Mouse (Mus musculus): ENCODE results near the gene Eif4a3. TPM values are rescaled to one million over a fixed set of nuclear protein-coding genes. Genes with fewer than 3 reads are reported as not detected.

Gene Eif4a3
- polyA plus RNA-seq (2012; rRNA removed), result 79.7 and 87.9 TPM in 2 replicates

DNA sequence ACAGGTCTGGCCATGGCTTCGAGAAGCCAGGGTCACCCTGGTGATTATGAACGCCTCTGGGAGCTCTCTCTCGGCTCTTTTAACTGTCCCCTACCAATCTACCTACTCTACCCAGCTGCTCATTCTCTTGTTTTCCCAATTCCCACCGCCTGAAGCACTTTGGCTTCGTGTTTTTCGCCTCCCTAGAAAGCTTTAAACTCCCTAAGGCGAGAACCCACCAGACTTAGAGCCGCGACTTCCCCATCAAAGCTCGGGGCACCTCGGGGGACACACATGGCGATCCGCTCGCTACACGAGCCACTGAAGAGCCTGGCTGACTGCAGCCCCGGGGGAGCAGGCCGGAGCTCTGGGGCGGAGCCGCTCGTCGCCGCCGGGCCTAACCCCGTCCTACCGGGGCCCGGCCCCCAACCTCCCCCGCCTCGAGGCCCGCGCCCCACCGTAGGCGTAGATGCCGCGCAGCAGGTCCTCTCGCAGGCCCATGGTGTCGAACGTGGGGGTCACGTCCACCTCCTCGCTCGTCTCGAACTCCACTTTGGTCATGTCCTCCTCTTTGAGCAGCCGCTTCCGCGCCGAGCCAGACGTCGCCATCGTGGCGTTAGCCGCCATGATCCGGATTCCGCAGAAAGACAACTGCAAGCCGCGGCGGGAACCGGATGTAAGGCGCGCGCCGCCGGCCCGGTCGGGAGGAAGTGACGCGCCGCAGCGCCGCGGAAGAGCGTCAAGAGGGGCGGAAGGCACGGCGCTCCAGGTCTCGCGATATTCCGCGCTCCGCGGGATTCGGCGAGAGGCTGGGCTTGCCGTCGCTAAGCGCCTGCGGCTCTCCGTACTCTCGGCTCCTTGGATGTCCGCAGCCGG is at the start of gene Eif4a3:
Gene Eif4a3 (minus strand): TSS at position 699 of the 855 bp plus-strand sequence.
- under 1% methylated on average over 89 of the region's 89 CpGs for WGBS
- no peaks in the 10 kb centered on the region; the same call in 1 of the 2 replicates for H3K4me1 ChIP-seq (ENCODE audit: control insufficient read depth, insufficient read depth, low read length)
- peak; percentile 96 for DNase-seq
- TF ChIP-seq POLR2A (IDR thresholded peaks at IDR 0.05; ENCODE audit: borderline replicate concordance, extremely low read depth, low read depth, low read length) (0 out of 2 replicates have a peak, but pooled peaks have one; percentile 68), CTCF (IDR thresholded peaks at IDR 0.05; ENCODE audit: insufficient read depth, low read length) (no peak)
- peak within 1 kb of the TSS; percentile 90 for H3K4me3 ChIP-seq (replicated peaks; ENCODE audit: extremely low read depth, low read depth, low read length)

DNA sequence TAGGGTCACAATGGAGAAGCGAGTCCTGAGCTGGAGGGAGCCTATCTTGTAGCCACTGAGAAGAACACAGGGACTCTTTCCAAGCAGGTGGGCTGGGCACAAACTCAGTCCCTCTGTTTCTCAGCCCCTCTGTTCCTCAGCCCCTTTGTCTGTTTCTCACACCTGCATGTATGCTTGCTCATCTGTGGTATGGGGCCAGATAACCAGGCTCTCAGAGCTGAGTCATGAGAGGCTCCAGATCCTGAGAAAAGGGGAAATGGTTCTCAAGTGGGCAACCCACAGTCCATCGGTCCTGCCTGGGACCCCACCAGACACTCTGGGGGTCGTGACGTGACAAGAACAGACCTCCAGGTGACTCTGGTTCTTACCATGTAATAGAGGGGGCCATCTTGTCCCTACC is 47.2 kb upstream of the Eif4a3 start:
- Histone ChIP-seq H3K4me3 (replicated peaks; ENCODE audit: extremely low read depth, low read depth, low read length) (no peak overlapping the region), H3K4me1 (ENCODE audit: control insufficient read depth, insufficient read depth, low read length) (no peaks in the 10 kb centered on the region)
- TF ChIP-seq POLR2A (IDR thresholded peaks at IDR 0.05; ENCODE audit: borderline replicate concordance, extremely low read depth, low read depth, low read length) (no peak), CTCF (IDR thresholded peaks at IDR 0.05; ENCODE audit: insufficient read depth, low read length) (no peak)
- 89% methylated on average over 4 of the region's 4 CpGs for WGBS
- DNase-seq, result no peak

DNA sequence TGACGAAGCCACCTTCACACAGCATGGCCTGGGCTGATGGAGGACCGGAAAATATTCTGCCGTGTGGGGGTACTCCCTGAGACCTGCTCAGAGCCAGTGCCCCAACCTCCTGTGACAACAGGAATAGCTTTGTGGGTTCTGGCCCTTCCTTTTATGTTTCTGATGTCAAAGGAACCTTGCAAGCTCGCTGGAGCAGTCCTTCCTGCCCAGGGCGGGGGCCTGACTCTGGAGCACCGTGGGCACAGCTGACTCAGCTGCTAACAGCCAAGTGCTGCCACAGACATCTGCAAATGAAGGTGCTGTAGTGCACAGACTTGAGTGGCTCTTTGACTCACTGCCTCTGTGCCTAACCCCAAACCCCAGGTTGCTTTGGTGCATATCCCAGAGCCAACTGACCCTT is 45.0 kb upstream of the Eif4a3 start:
- no peak overlapping the region for H3K4me3 ChIP-seq (replicated peaks; ENCODE audit: extremely low read depth, low read depth, low read length)
- TF ChIP-seq POLR2A (IDR thresholded peaks at IDR 0.05; ENCODE audit: borderline replicate concordance, extremely low read depth, low read depth, low read length) (no peak), CTCF (IDR thresholded peaks at IDR 0.05; ENCODE audit: insufficient read depth, low read length) (no peak)
- 57% methylated on average over 6 of the region's 6 CpGs for WGBS

DNA sequence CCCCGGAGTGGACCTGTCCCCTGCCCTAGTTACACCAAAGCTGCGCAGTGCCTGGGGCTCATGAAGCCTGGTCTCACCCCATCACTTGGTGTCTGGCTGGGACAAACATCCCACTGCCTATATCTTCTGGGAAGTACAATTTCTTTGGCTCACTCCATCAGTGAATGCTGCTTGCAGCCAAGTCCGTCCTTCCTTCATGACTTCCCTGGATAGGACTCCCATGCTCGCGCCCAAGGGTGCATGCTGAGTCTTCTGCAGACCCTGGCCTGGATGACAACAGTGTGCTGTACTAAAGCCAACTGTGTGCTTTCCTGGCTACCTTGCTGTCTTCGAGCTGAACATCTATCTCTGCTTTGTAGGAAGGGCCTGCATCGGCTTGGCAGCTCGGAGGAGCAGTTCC is 44.3 kb upstream of the Eif4a3 start:
- no peak for DNase-seq
- H3K4me3 ChIP-seq (replicated peaks; ENCODE audit: extremely low read depth, low read depth, low read length), result no peak overlapping the region
- TF ChIP-seq CTCF (IDR thresholded peaks at IDR 0.05; ENCODE audit: insufficient read depth, low read length), result no peak
- no peak for TF ChIP-seq POLR2A (IDR thresholded peaks at IDR 0.05; ENCODE audit: borderline replicate concordance, extremely low read depth, low read depth, low read length)
- WGBS, result 77% methylated on average over 8 of the region's 8 CpGs
- H3K4me1 ChIP-seq (ENCODE audit: control insufficient read depth, insufficient read depth, low read length), result no peaks in the 10 kb centered on the region

More for the DNA sequence above, 45.0 kb upstream of the Eif4a3 start:
- no peaks in the 10 kb centered on the region for H3K4me1 ChIP-seq (ENCODE audit: control insufficient read depth, insufficient read depth, low read length)
- no peak for DNase-seq

DNA sequence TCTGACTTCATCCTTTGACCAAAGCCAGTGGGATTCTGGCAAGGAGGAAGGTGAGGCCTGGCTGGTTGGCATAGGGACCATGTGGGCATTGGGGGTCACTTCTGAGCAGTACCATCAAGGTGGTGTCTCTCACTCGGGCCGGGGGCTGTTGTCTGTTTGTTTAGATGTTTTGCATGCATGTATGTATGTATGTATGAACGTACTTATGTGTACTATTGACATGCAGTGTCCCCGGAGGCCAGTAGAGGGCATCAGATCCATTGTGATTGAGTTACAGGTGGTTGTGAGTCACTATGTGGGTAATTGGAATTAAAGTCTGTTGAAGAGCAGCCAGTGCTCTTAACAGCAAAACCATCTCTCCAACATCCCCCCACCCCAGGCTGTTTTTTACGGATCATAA is 39.7 kb upstream of the Eif4a3 start:
- Histone ChIP-seq H3K4me1 (ENCODE audit: control insufficient read depth, insufficient read depth, low read length) (no peaks in the 10 kb centered on the region), H3K4me3 (replicated peaks; ENCODE audit: extremely low read depth, low read depth, low read length) (no peak overlapping the region)
- peak; percentile 54; the same call in 1 of the 2 replicates for TF ChIP-seq CTCF (IDR thresholded peaks at IDR 0.05; ENCODE audit: insufficient read depth, low read length)
- TF ChIP-seq POLR2A (IDR thresholded peaks at IDR 0.05; ENCODE audit: borderline replicate concordance, extremely low read depth, low read depth, low read length), result no peak
- DNase-seq, result peak; percentile 72
- 3% methylated on average over 5 of the region's 5 CpGs for WGBS

DNA sequence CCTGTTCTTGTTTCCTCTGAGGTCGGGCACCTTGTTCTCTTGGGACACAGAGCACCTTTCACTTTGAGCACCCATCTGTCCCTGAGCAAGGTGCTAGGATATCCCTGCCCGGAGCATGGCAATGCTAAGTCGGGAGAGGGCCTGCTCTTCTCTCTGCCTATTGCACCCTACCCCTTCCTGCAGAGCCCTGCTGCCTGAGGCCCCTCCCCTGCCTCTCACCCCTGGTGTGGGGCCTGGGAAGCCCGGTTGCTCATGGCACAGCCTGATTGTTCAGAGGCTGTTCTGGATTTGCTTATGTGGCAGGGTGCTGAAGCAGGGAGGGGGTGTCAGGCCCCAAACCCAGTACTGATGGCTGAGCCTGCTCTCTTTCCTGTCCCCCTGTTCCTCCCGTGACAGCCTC is 39.3 kb upstream of the Eif4a3 start:
- TF ChIP-seq POLR2A (IDR thresholded peaks at IDR 0.05; ENCODE audit: borderline replicate concordance, extremely low read depth, low read depth, low read length) (no peak), CTCF (IDR thresholded peaks at IDR 0.05; ENCODE audit: insufficient read depth, low read length) (no peak)
- DNase-seq, result no peak
- WGBS, result 49% methylated on average over 5 of the region's 5 CpGs
- H3K4me3 ChIP-seq (replicated peaks; ENCODE audit: extremely low read depth, low read depth, low read length), result no peak overlapping the region
- no peaks in the 10 kb centered on the region for H3K4me1 ChIP-seq (ENCODE audit: control insufficient read depth, insufficient read depth, low read length)

DNA sequence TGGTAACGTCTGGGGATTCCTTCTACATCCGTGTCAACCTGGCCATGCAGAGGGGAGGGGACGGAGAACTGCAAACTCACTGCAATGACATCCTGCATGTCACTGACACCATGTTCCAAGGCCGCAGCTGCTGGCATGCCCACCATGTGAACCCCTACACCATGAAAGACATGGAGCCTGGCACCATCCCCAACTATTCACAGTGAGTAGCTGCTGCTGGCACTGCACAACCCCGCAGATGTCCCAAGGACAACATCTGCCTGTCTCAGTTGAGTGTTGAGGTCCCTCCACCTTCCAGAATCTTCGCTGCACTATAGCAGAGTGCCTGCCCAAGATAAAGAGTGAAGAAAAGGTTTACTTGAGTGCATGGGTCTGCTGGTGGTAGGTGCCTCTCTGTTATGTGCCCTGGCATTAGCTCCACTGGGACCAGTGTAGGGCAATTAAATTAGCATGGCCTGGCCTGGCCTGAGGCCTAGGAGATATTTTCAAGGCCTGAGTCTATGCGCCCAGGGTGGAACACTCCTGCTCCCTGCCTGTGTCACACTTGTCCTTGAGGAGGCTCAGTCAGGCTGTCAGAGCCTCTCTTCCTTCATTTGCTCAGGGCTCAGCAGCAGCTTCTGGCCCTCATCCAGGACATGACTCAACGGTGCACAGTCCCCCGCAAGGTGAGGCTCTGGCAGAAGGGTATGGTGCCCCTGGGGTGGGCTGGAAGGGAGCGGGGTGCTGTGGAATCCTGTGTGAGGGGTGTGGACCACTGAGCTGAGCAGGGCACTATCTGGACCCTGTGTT is 38.6 kb upstream of the Eif4a3 start:
- TF ChIP-seq CTCF (IDR thresholded peaks at IDR 0.05; ENCODE audit: insufficient read depth, low read length) (no peak), POLR2A (IDR thresholded peaks at IDR 0.05; ENCODE audit: borderline replicate concordance, extremely low read depth, low read depth, low read length) (no peak)
- DNase-seq, result no peak
- 75% methylated on average over 10 of the region's 10 CpGs for WGBS
- Histone ChIP-seq H3K4me1 (ENCODE audit: control insufficient read depth, insufficient read depth, low read length) (no peaks in the 10 kb centered on the region), H3K4me3 (replicated peaks; ENCODE audit: extremely low read depth, low read depth, low read length) (no peak overlapping the region)

DNA sequence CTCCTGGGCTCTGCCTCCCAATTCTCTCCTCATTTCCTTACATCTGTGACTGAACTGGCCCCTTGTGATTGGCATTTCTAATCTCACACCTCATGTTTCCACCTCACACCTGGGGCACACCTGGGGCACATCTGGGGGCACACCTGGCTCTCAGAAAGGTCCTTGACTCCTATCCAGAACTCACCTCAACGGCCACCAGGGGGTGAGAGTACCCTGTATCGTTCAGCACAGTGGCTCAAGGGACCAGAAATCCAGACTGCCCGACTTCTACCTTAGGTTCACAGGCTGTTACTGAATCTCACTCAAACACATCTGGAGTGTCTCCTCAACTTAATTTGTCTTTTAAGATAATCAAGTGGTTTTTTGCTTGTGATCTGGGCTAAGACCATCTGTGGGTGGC is 32.1 kb upstream of the Eif4a3 start:
- DNase-seq, result no peak
- 38% methylated on average over 3 of the region's 3 CpGs for WGBS
- no peaks in the 10 kb centered on the region for H3K4me1 ChIP-seq (ENCODE audit: control insufficient read depth, insufficient read depth, low read length)
- no peak overlapping the region for H3K4me3 ChIP-seq (replicated peaks; ENCODE audit: extremely low read depth, low read depth, low read length)
- TF ChIP-seq CTCF (IDR thresholded peaks at IDR 0.05; ENCODE audit: insufficient read depth, low read length) (no peak), POLR2A (IDR thresholded peaks at IDR 0.05; ENCODE audit: borderline replicate concordance, extremely low read depth, low read depth, low read length) (no peak)

DNA sequence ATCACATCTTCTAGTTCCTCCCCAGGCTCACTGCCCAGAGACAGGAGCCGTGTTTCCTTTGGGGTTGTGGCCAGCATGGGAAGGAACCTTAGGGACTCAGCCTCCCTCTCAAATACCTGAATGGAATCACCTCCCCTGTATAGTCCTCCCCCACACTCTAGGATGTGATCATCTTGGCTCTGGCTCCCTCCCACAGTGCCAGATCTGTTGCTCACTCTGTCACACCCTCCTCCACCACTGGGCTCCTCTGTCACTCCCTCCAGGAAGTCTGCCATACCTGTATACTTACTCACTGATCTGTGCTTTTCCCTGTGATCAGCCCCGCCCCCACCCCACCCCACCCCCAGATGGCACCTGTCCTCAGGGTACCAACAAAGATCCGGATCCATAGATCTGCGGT is 30.7 kb upstream of the Eif4a3 start:
- no peak for DNase-seq
- WGBS, result 44% methylated on average over 4 of the region's 4 CpGs
- TF ChIP-seq POLR2A (IDR thresholded peaks at IDR 0.05; ENCODE audit: borderline replicate concordance, extremely low read depth, low read depth, low read length), result no peak
- TF ChIP-seq CTCF (IDR thresholded peaks at IDR 0.05; ENCODE audit: insufficient read depth, low read length), result no peak
- Histone ChIP-seq H3K4me3 (replicated peaks; ENCODE audit: extremely low read depth, low read depth, low read length) (no peak overlapping the region), H3K4me1 (ENCODE audit: control insufficient read depth, insufficient read depth, low read length) (no peaks in the 10 kb centered on the region)
